14 mouse cellular contexts compared by ENCODE assay signal in genomic region chr2:170807555-170808258, GRCm38 (mm10).
DNase-seq lines count a peak whose midpoint lies in the region; ATAC-seq and TF ChIP-seq lines count a peak whose summit lies in the region.
"Had no signal": no experiment of that assay in that cellular context is flagged by ENCODE, and none has a peak within 500 bp of the region (broad histone marks: within the 10 kb centered on the region; RNA-seq: fewer than 3 reads in every experiment).

No protein-coding gene starts in this region.

- H3K4me1 ChIP-seq in lung, embryonic 14.5 days (ENCODE audit: insufficient read depth), result 0 out of 2 replicates have a peak, but pooled peaks cover 5% of the 10 kb centered on the region
- H3K4me1 ChIP-seq in forebrain, embryonic 14.5 days (ENCODE audit: control insufficient read depth, insufficient read depth, low read length), result peaks cover 20% of the 10 kb centered on the region
- H3K4me1 ChIP-seq in midbrain, embryonic 12.5 days, result peaks cover 16% of the 10 kb centered on the region

- no peaks in the 10 kb centered on the region for H3K9me3 ChIP-seq in lung, embryonic 14.5 days (ENCODE audit: low read depth, low read length)
- H3K9me3 ChIP-seq in forebrain, embryonic 14.5 days (replicated peaks; ENCODE audit: control insufficient read depth, low read length), result no peaks in the 10 kb centered on the region
- H3K9me3 ChIP-seq in midbrain, embryonic 12.5 days, result no peaks in the 10 kb centered on the region

- H3K27me3 ChIP-seq in lung, embryonic 14.5 days (ENCODE audit: insufficient read depth, low read length), result no peaks in the 10 kb centered on the region
- no peaks in the 10 kb centered on the region for H3K27me3 ChIP-seq in forebrain, embryonic 14.5 days (replicated peaks; ENCODE audit: control insufficient read depth, insufficient read depth, low read length)
- no peaks in the 10 kb centered on the region for H3K27me3 ChIP-seq in midbrain, embryonic 12.5 days

- ATAC-seq in lung, embryonic 14.5 days (ENCODE audit: insufficient read depth), result no peak
- ATAC-seq in forebrain, embryonic 14.5 days, result peak; percentile 68
- no peak for ATAC-seq in midbrain, embryonic 12.5 days (ENCODE audit: low FRiP score, low read depth)
- no peak for ATAC-seq in CD4-positive, CD25-positive, alpha-beta regulatory T cell, adult 4 months
- ATAC-seq in frontal cortex, adult (ENCODE audit: low TSS enrichment), result no peak
- ATAC-seq: intestine, embryonic 16.5 days had no signal

- TF ChIP-seq CTCF in lung, embryonic 14.5 days (IDR thresholded peaks at IDR 0.05; ENCODE audit: low read depth), result no peak

- H3K4me2 ChIP-seq in lung, embryonic 14.5 days, result no peak overlapping the region
- H3K4me2 ChIP-seq in forebrain, embryonic 14.5 days (ENCODE audit: low read length), result no peak overlapping the region
- H3K4me2 ChIP-seq in midbrain, embryonic 12.5 days (replicated peaks), result no peak overlapping the region

- no peak overlapping the region for H3K9ac ChIP-seq in lung, embryonic 14.5 days
- H3K9ac ChIP-seq in forebrain, embryonic 14.5 days (ENCODE audit: low read length), result peak overlapping the region; percentile 29
- no peak overlapping the region for H3K9ac ChIP-seq in midbrain, embryonic 12.5 days (replicated peaks)

- 39% methylated on average over 12 of the region's 12 CpGs for WGBS in lung, embryonic 14.5 days
- 33% methylated on average over 12 of the region's 12 CpGs for WGBS in forebrain, embryonic 14.5 days
- 52% methylated on average over 12 of the region's 12 CpGs for WGBS in midbrain, embryonic 12.5 days

- no peak overlapping the region for H3K4me3 ChIP-seq in lung, embryonic 14.5 days (ENCODE audit: low read depth, low read length)
- no peak overlapping the region for H3K4me3 ChIP-seq in forebrain, embryonic 14.5 days (ENCODE audit: low read depth, low read length)
- no peak overlapping the region for H3K4me3 ChIP-seq in midbrain, embryonic 12.5 days
- H3K4me3 ChIP-seq: myocyte had no signal

- peak overlapping the region; percentile 36; the same call in 1 of the 2 replicates for H3K27ac ChIP-seq in lung, embryonic 14.5 days (ENCODE audit: low read depth)
- peak overlapping the region; percentile 62; the same call in 1 of the 2 replicates for H3K27ac ChIP-seq in forebrain, embryonic 14.5 days (ENCODE audit: low read depth, low read length)
- H3K27ac ChIP-seq in midbrain, embryonic 12.5 days (replicated peaks), result peak overlapping the region; percentile 58; the same call in 1 of the 2 replicates

- DNase-seq in lung, embryonic 14.5 days, result no peak
- no peak for DNase-seq in lung, adult 18-20 months
- DNase-seq in forebrain, embryonic 14.5 days (ENCODE audit: low spot score), result peak; percentile 70
- DNase-seq in layer of hippocampus, postnatal 10 days (ENCODE audit: low spot score in 2 of 2), result no peak
- DNase-seq: cerebellum, adult 11 months; heart, adult 18-20 months; kidney, postnatal 14 days; lung, postnatal 4 days; thymus, adult 18-20 months had no signal

- no peaks in the 10 kb centered on the region for H3K36me3 ChIP-seq in lung, embryonic 14.5 days (ENCODE audit: insufficient read depth)
- H3K36me3 ChIP-seq in forebrain, embryonic 14.5 days (ENCODE audit: control insufficient read depth, insufficient read depth, low read length), result no peaks in the 10 kb centered on the region
- H3K36me3 ChIP-seq in midbrain, embryonic 12.5 days, result no peaks in the 10 kb centered on the region
